Mouse (Mus musculus): ENCODE data around the gene Cdc42se2. TPM values are rescaled to one million over a fixed set of nuclear protein-coding genes. Genes with fewer than 3 reads are reported as not detected.

Gene Cdc42se2
- polyA plus RNA-seq, 1 experiment from 2014 or later: 204 TPM

- Histone ChIP-seq H3K27me3 (no peaks in the 10 kb centered on the region), H3K4me1 (no peaks in the 10 kb centered on the region), H3K4me2 (no peak overlapping the region), H3K9me3 (replicated peaks) (no peaks in the 10 kb centered on the region), H3K27ac (no peak overlapping the region), H3K36me3 (ENCODE audit: poor library complexity, severe bottlenecking) (peaks cover 84% of the 10 kb centered on the region), H3K9ac (no peak overlapping the region), H3K4me3 (no peak overlapping the region)
- WGBS: 87% methylated on average over 3 of the region's 3 CpGs
- ATAC-seq: no peak
Observed at GRCm38 (mm10) chr11:54718601-54719000, 68.9 kb downstream of the Cdc42se2 start.

DNA sequence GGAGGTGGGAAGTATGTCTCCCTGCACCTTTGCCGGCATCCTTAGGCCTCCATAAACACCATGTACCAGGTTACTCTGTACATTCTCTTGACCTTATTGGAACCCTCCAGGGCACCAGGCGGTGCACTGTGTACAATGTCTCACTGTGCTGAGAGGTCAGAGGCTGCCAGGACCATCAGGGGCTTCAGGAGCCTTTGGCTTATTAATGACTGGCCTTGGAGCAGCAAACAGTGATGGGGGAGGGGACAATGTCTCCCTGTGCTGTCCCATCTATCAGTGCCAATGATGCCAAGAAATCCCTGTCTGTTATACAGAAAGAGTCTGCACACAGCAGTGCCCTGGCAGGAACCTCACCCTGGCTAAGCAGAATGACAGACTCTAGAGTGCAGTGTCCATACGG is 69.6 kb downstream of the Cdc42se2 start:
- H3K4me2 ChIP-seq: no peak overlapping the region
- peaks cover 78% of the 10 kb centered on the region for H3K36me3 ChIP-seq (ENCODE audit: poor library complexity, severe bottlenecking)
- H3K9ac ChIP-seq: no peak overlapping the region
- no peaks in the 10 kb centered on the region for H3K4me1 ChIP-seq
- H3K4me3 ChIP-seq: no peak overlapping the region
- no peaks in the 10 kb centered on the region for H3K27me3 ChIP-seq
- no peak for ATAC-seq
- H3K27ac ChIP-seq: no peak overlapping the region
- WGBS: 86% methylated on average over 3 of the region's 3 CpGs
- no peaks in the 10 kb centered on the region for H3K9me3 ChIP-seq (replicated peaks)

DNA sequence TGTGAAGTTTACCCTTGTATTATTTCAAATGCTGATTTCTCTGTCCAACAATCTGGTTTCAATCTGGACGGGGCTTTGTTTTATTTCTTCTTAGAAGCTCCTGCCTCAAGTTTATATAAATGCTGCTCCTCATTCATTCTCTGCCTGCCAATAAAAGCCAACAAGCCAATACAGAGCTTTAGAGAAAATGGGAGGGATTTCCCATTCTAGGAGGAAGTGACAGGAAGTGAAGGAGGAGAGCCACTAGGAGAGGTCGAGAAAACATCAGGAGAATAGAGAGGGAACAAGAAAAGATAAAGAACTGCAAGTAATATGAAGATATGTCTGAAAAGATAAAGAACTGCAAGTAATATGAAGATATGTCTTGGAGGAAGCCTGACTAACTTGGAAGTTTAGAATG is 74.6 kb downstream of the Cdc42se2 start:
- Histone ChIP-seq H3K36me3 (ENCODE audit: poor library complexity, severe bottlenecking) (peaks cover 51% of the 10 kb centered on the region), H3K4me2 (no peak overlapping the region), H3K9me3 (replicated peaks) (no peaks in the 10 kb centered on the region), H3K4me3 (no peak overlapping the region), H3K4me1 (peaks cover 6% of the 10 kb centered on the region; the same call in 1 of the 2 replicates), H3K9ac (no peak overlapping the region), H3K27me3 (no peaks in the 10 kb centered on the region), H3K27ac (no peak overlapping the region)
- ATAC-seq: no peak
- WGBS: 88% methylated on average over 2 of the region's 2 CpGs

GRCm38 (mm10) chr11:54710512-54711293 is 76.8 kb downstream of the Cdc42se2 start:
- no peaks in the 10 kb centered on the region for H3K9me3 ChIP-seq (replicated peaks)
- no peak overlapping the region for H3K4me2 ChIP-seq
- H3K36me3 ChIP-seq (ENCODE audit: poor library complexity, severe bottlenecking): peaks cover 32% of the 10 kb centered on the region
- WGBS: 89% methylated on average over 4 of the region's 4 CpGs
- peaks cover 6% of the 10 kb centered on the region; the same call in 1 of the 2 replicates for H3K4me1 ChIP-seq
- no peak overlapping the region for H3K27ac ChIP-seq
- no peak overlapping the region for H3K9ac ChIP-seq
- H3K4me3 ChIP-seq: no peak overlapping the region
- ATAC-seq: no peak
- H3K27me3 ChIP-seq: no peaks in the 10 kb centered on the region

DNA sequence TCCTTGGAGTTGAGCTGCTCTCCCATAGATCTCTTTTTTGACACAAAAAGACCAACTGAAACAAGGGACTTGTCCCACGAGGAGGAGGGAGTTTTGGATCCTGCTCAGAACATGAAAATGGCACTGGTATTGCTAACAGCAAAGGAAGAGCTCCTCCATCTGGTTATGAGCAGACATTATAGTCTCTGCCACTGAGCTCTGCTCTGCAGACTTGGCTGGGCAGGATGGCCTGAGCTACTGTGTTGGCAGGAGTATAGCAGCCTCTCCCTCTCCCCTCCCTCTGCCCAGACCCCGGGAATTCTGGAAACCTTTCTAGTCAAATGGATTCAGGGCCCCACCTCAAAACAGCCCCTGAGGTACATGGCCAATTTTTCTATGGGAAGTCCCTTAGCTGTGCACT is 77.8 kb downstream of the Cdc42se2 start:
- H3K9me3 ChIP-seq (replicated peaks): no peaks in the 10 kb centered on the region
- no peak for ATAC-seq
- peaks cover 6% of the 10 kb centered on the region; the same call in 1 of the 2 replicates for H3K4me1 ChIP-seq
- H3K36me3 ChIP-seq (ENCODE audit: poor library complexity, severe bottlenecking): peaks cover 23% of the 10 kb centered on the region
- no peak overlapping the region for H3K4me2 ChIP-seq
- H3K9ac ChIP-seq: no peak overlapping the region
- H3K4me3 ChIP-seq: no peak overlapping the region
- WGBS: 62% methylated on average over 2 of the region's 2 CpGs
- H3K27me3 ChIP-seq: no peaks in the 10 kb centered on the region
- no peak overlapping the region for H3K27ac ChIP-seq

DNA sequence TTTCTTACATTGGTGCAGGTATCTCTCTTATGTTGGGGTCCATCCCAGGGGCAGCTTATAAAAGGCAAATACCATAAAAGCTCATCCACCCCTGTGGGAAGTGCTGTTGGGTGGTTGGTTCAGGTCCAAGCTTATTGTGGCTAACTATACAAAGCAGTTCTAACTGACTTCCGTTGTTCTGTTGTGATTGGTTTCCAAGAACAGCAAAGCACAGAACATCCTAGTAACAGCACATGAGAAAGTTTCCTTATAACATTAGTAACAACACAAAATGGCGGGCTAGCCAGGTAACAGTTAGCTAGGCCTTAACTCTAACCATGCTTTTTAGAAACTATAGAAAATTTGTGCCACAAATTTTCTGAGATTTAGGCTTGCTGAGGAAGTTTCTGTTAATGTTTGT is 79.3 kb downstream of the Cdc42se2 start:
- no peak overlapping the region for H3K27ac ChIP-seq
- no peaks in the 10 kb centered on the region for H3K9me3 ChIP-seq (replicated peaks)

GRCm38 (mm10) chr11:54703306-54703705 is 84.2 kb downstream of the Cdc42se2 start:
- ATAC-seq: peak; percentile 50; the same call in 1 of the 2 replicates
- Histone ChIP-seq H3K9ac (no peak overlapping the region), H3K27ac (no peak overlapping the region), H3K4me3 (no peak overlapping the region), H3K4me1 (peaks cover 5% of the 10 kb centered on the region; the same call in 1 of the 2 replicates), H3K36me3 (ENCODE audit: poor library complexity, severe bottlenecking) (peaks cover 9% of the 10 kb centered on the region; the same call in 1 of the 2 replicates), H3K27me3 (no peaks in the 10 kb centered on the region), H3K9me3 (replicated peaks) (no peaks in the 10 kb centered on the region), H3K4me2 (no peak overlapping the region)
- 34% methylated on average over 4 of the region's 4 CpGs for WGBS

More for the DNA sequence above, 79.3 kb downstream of the Cdc42se2 start:
- Histone ChIP-seq H3K36me3 (ENCODE audit: poor library complexity, severe bottlenecking) (peaks cover 15% of the 10 kb centered on the region), H3K9ac (no peak overlapping the region), H3K4me2 (no peak overlapping the region), H3K4me3 (no peak overlapping the region), H3K4me1 (peaks cover 10% of the 10 kb centered on the region; the same call in 1 of the 2 replicates), H3K27me3 (no peaks in the 10 kb centered on the region)
- no peak for ATAC-seq
- 95% methylated on average over 2 of the region's 2 CpGs for WGBS

- WGBS: 93% methylated on average over 8 of the region's 8 CpGs
- ATAC-seq: no peak
- Histone ChIP-seq H3K36me3 (ENCODE audit: poor library complexity, severe bottlenecking) (peaks cover 21% of the 10 kb centered on the region), H3K4me1 (peaks cover 5% of the 10 kb centered on the region; the same call in 1 of the 2 replicates), H3K4me3 (no peak overlapping the region), H3K4me2 (no peak overlapping the region), H3K9ac (no peak overlapping the region), H3K27me3 (no peaks in the 10 kb centered on the region), H3K9me3 (replicated peaks) (no peaks in the 10 kb centered on the region), H3K27ac (no peak overlapping the region)
Observed at GRCm38 (mm10) chr11:54701848-54702247, 85.6 kb downstream of the Cdc42se2 start.

DNA sequence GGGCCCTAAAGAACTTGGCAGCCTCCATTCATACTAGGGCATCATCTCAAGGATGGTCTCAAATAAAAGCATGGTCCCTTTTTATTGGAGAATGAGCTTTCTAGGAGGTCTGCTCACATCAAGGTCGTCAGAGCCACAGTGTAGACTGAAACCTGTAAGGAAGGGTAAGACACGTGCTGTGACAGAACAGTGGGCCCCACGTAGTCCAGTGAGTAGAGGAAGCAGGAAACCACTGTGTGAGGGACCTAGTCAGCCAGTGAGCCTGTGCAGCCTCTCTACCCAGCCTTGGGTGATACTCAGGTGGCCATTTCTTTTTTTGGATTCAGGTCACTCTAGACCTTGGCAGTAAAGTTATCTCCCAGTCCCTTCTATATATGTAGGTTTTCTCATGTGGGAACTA is 87.5 kb downstream of the Cdc42se2 start:
- no peaks in the 10 kb centered on the region for H3K27me3 ChIP-seq
- H3K27ac ChIP-seq: no peak overlapping the region
- no peak overlapping the region for H3K4me3 ChIP-seq
- ATAC-seq: no peak
- no peak overlapping the region for H3K4me2 ChIP-seq
- H3K4me1 ChIP-seq: peaks cover 5% of the 10 kb centered on the region; the same call in 1 of the 2 replicates
- H3K9ac ChIP-seq: no peak overlapping the region
- H3K36me3 ChIP-seq (ENCODE audit: poor library complexity, severe bottlenecking): peaks cover 36% of the 10 kb centered on the region
- 86% methylated on average over 3 of the region's 3 CpGs for WGBS
- no peaks in the 10 kb centered on the region for H3K9me3 ChIP-seq (replicated peaks)

DNA sequence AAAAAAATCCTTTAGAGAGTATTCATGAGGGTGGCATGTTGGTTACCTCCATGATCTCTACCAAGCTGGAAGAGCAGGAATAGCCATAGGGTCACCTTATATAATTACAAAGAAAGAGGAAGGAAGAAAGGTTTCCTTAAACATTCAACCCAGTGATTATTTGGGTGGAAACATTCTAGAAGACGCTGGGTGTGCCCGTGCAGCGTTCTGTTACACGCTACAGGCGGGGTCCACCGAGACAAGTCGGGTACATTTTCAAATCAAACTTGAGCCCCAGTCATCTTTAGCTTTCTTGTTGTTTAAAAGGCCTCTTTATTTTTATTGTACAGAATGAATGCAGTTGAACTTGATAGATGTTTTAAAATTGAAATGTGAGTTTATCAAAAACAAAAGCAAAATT is 88.8 kb downstream of the Cdc42se2 start:
- Histone ChIP-seq H3K36me3 (ENCODE audit: poor library complexity, severe bottlenecking) (peaks cover 47% of the 10 kb centered on the region), H3K4me1 (peaks cover under 1% of the 10 kb centered on the region; the same call in 1 of the 2 replicates), H3K9me3 (replicated peaks) (no peaks in the 10 kb centered on the region), H3K27me3 (no peaks in the 10 kb centered on the region), H3K4me2 (no peak overlapping the region), H3K27ac (no peak overlapping the region), H3K9ac (no peak overlapping the region), H3K4me3 (no peak overlapping the region)
- 95% methylated on average over 7 of the region's 7 CpGs for WGBS
- no peak for ATAC-seq

- no peak overlapping the region for H3K27ac ChIP-seq
- H3K9me3 ChIP-seq (replicated peaks): no peaks in the 10 kb centered on the region
- no peak overlapping the region for H3K4me3 ChIP-seq
- H3K36me3 ChIP-seq (ENCODE audit: poor library complexity, severe bottlenecking): peaks cover 48% of the 10 kb centered on the region
- no peaks in the 10 kb centered on the region for H3K4me1 ChIP-seq
- ATAC-seq: no peak
- H3K4me2 ChIP-seq: no peak overlapping the region
- no peaks in the 10 kb centered on the region for H3K27me3 ChIP-seq
- no peak overlapping the region for H3K9ac ChIP-seq
- 94% methylated on average over 5 of the region's 5 CpGs for WGBS
Observed at GRCm38 (mm10) chr11:54697611-54698010, 89.9 kb downstream of the Cdc42se2 start.

DNA sequence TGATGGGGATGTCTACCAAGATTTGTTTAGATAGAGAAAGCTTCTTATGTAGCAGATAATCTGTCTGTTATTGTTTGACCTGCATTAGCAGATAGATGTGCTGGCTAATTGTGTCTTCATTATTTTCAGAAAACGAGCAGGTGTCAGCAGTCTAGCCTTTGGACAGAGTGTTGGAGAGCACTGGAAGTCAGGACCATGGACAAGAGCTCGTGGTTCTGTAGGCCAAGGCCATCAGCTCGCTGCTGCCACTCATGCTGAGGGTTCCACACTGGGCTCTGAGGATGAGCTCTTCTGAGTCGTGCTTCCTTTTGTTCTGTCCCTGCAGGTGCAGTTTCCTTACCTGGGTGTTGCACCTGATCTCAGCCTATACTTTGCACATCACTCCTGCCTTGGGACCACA is 91.5 kb downstream of the Cdc42se2 start:
- H3K36me3 ChIP-seq (ENCODE audit: poor library complexity, severe bottlenecking): peaks cover 61% of the 10 kb centered on the region
- no peak for ATAC-seq
- no peak overlapping the region for H3K4me3 ChIP-seq
- 73% methylated on average over 4 of the region's 4 CpGs for WGBS
- no peak overlapping the region for H3K9ac ChIP-seq
- no peak overlapping the region for H3K4me2 ChIP-seq
- no peaks in the 10 kb centered on the region for H3K9me3 ChIP-seq (replicated peaks)
- no peaks in the 10 kb centered on the region for H3K4me1 ChIP-seq
- H3K27ac ChIP-seq: no peak overlapping the region
- no peaks in the 10 kb centered on the region for H3K27me3 ChIP-seq

All from forebrain, embryonic 13.5 days (tissue).